Mouse (Mus musculus) intestine, postnatal 0 days (tissue): ENCODE measurements around the gene Wdr53. TPM values are rescaled to one million over a fixed set of nuclear protein-coding genes. Genes with fewer than 3 reads are reported as not detected.
"Not testable (repeated sequence)": the region's sequence is repeated elsewhere in the genome, so short reads cannot be mapped to it uniquely, and the experiment has no call there.

Experiments used
- ATAC-seq: fragments of 200-750 bp; cut with Nextera tagmentation; 2 replicates; pipeline ENCODE4 v1.8.0; 2017; ENCODE audit warnings: mild to moderate bottlenecking, moderate TSS enrichment, moderate library complexity
- H3K27ac ChIP-seq: fragments of 300-500 bp; sonication (generic); 2 replicates; pipeline ENCODE4 v1.5.1; 2014; ENCODE audit warnings: mild to moderate bottlenecking, low read depth, low read length, moderate library complexity
- H3K27me3 ChIP-seq: fragments of 300-500 bp; sonication (generic); replicated peaks from 2 replicates; pipeline ENCODE4 v1.6.1; 2014; ENCODE audit warnings: low read length, mixed read lengths; ENCODE audit not compliant: control insufficient read depth, insufficient read depth
- H3K36me3 ChIP-seq: fragments of 300-500 bp; sonication (generic); 2 replicates; pipeline ENCODE4 v1.6.1; 2014; ENCODE audit warnings: mild to moderate bottlenecking, moderate library complexity; ENCODE audit not compliant: control insufficient read depth, insufficient read depth
- H3K4me1 ChIP-seq: fragments of 300-500 bp; sonication (generic); replicated peaks from 2 replicates; pipeline ENCODE4 v1.6.1; 2014; ENCODE audit warnings: antibody characterized with exemption, low read length, mixed read lengths; ENCODE audit not compliant: control insufficient read depth, insufficient read depth
- H3K4me2 ChIP-seq: fragments of 300-500 bp; sonication (generic); replicated peaks from 2 replicates; pipeline ENCODE4 v1.6.1; 2014; ENCODE audit warnings: low read depth, mild to moderate bottlenecking, moderate library complexity
- H3K4me3 ChIP-seq: fragments of 300-500 bp; sonication (generic); 2 replicates; pipeline ENCODE4 v1.5.1; 2014; ENCODE audit warnings: low read depth, low read length
- H3K9ac ChIP-seq: fragments of 300-500 bp; sonication (generic); 2 replicates; pipeline ENCODE4 v1.6.1; 2014; ENCODE audit warnings: mild to moderate bottlenecking, low read depth, low read length
- H3K9me3 ChIP-seq: fragments of 300-500 bp; sonication (generic); 2 replicates; pipeline ENCODE4 v1.6.1; 2016; ENCODE audit warnings: mixed run types; ENCODE audit not compliant: control insufficient read depth
- CTCF ChIP-seq: sonication (generic); IDR thresholded peaks from 2 replicates; pipeline ENCODE4 v1.5.1; 2016; ENCODE audit warnings: low read depth, mild to moderate bottlenecking, control low read depth, antibody characterized with exemption, moderate library complexity
- WGBS: fragments of 180-500 bp; shearing (Covaris S2); extraction: QIAGEN DNeasy Blood & Tissue Kit; methylation state at CpG from one replicate; pipeline ENCODE4 v1.1.7; 2014; 5-methylcytosine and 5-hydroxymethylcytosine counted together
- polyA plus RNA-seq: library from polyadenylated mRNA; unstranded; fragments of >200 nt; fragmentation: Nextera tagmentation; extraction: Ambion mirVana; gene quantifications from 2 replicates; pipeline ENCODE4 v1.2.1, GENCODE M21; 2015

The Wdr53 gene
- polyA plus RNA-seq, 1 experiment from 2014 or later, result 10.7 TPM

GRCm38 (mm10) chr16:32277308-32278256, 30.6 kb downstream of the Wdr53 start, which contains the start of gene Rnf168:
Gene Rnf168 (plus strand): TSS chr16:32277459.
- TF ChIP-seq CTCF, result no peak
- Histone ChIP-seq H3K4me2 (peak within 1 kb of the TSS; percentile 74), H3K4me1 (no peaks in the 10 kb centered on the region; the same call in 1 of the 2 replicates), H3K9me3 (no peaks in the 10 kb centered on the region), H3K27ac (peak within 1 kb of the TSS; percentile 98), H3K27me3 (no peaks in the 10 kb centered on the region), H3K4me3 (peak within 1 kb of the TSS; percentile 92), H3K9ac (peak within 1 kb of the TSS; percentile 89), H3K36me3 (no peaks in the 10 kb centered on the region)
- WGBS, result under 1% methylated on average over 75 of the region's 75 CpGs
- peak; percentile 89 for ATAC-seq

- no peak for ATAC-seq
- Histone ChIP-seq H3K9me3 (no peaks in the 10 kb centered on the region), H3K9ac (peak overlapping the region; percentile 89; the same call in 1 of the 2 replicates), H3K4me3 (peak overlapping the region; percentile 92), H3K36me3 (peaks cover 6% of the 10 kb centered on the region; the same call in 1 of the 2 replicates), H3K27ac (no peak overlapping the region), H3K27me3 (no peaks in the 10 kb centered on the region), H3K4me1 (no peaks in the 10 kb centered on the region; the same call in 1 of the 2 replicates), H3K4me2 (peak overlapping the region; percentile 74)
- WGBS, result 39% methylated on average over 7 of the region's 7 CpGs
- TF ChIP-seq CTCF, result no peak
Measured at GRCm38 (mm10) chr16:32278396-32278795, 31.4 kb downstream of the Wdr53 start.

- no peak for ATAC-seq
- 94% methylated on average over 8 of the region's 8 CpGs for WGBS
- Histone ChIP-seq H3K36me3 (peaks cover 12% of the 10 kb centered on the region), H3K9me3 (no peaks in the 10 kb centered on the region), H3K4me2 (no peak overlapping the region), H3K4me3 (no peak overlapping the region), H3K27ac (no peak overlapping the region), H3K4me1 (no peaks in the 10 kb centered on the region; the same call in 1 of the 2 replicates), H3K9ac (no peak overlapping the region), H3K27me3 (no peaks in the 10 kb centered on the region)
- no peak for TF ChIP-seq CTCF
Measured at GRCm38 (mm10) chr16:32280211-32280610, 33.2 kb downstream of the Wdr53 start.

GRCm38 (mm10) chr16:32282608-32283007, 35.6 kb downstream of the Wdr53 start:
- Histone ChIP-seq H3K36me3 (peaks cover 25% of the 10 kb centered on the region), H3K4me2 (no peak overlapping the region), H3K4me1 (no peaks in the 10 kb centered on the region; the same call in 1 of the 2 replicates), H3K27ac (no peak overlapping the region), H3K9me3 (no peaks in the 10 kb centered on the region), H3K4me3 (no peak overlapping the region), H3K9ac (no peak overlapping the region), H3K27me3 (no peaks in the 10 kb centered on the region)
- no peak for TF ChIP-seq CTCF
- ATAC-seq, result no peak

GRCm38 (mm10) chr16:32291821-32292220, 44.8 kb downstream of the Wdr53 start:
- H3K4me3 ChIP-seq, result no peak overlapping the region
- no peaks in the 10 kb centered on the region for H3K27me3 ChIP-seq
- H3K36me3 ChIP-seq, result peaks cover 40% of the 10 kb centered on the region
- no peak overlapping the region for H3K9ac ChIP-seq
- H3K4me2 ChIP-seq, result no peak overlapping the region
- H3K27ac ChIP-seq, result no peak overlapping the region
- ATAC-seq, result no peak
- H3K9me3 ChIP-seq, result no peaks in the 10 kb centered on the region
- no peaks in the 10 kb centered on the region for H3K4me1 ChIP-seq
- TF ChIP-seq CTCF, result no peak
- WGBS, result 95% methylated on average over 4 of the region's 4 CpGs

GRCm38 (mm10) chr16:32299617-32300016, 52.6 kb downstream of the Wdr53 start:
- not testable (repeated sequence) for H3K4me2 ChIP-seq, H3K4me3 ChIP-seq, H3K4me1 ChIP-seq, H3K27me3 ChIP-seq, H3K9me3 ChIP-seq, ATAC-seq, H3K9ac ChIP-seq, H3K27ac ChIP-seq
- 95% methylated on average over 4 of the region's 4 CpGs for WGBS
- H3K36me3 ChIP-seq, result peaks cover 44% of the 10 kb centered on the region
